Mouse (Mus musculus) hindbrain, embryonic 10.5 days (tissue): ENCODE measurements at regions not wholly inside any gene's neighbourhood (a gene's known extent, or its start where the extent isn't known, plus 50 kb on each side); places are given as distances from the start of the nearest gene placed in this dataset.
A peak's percentile ranks its signal among the peaks of the same experiment; 100 is the strongest.

Experiments used
- DNase-seq: peaks from one replicate; pipeline ENCODE4 v3.0.0-alpha.2; 2017; ENCODE audit warnings: low spot score
- H3K27ac ChIP-seq: fragments of 300-500 bp; sonication (generic); 2 replicates; pipeline ENCODE4 v1.5.1; 2016; ENCODE audit warnings: mild to moderate bottlenecking, moderate library complexity
- H3K27me3 ChIP-seq: fragments of 300-500 bp; sonication (generic); 2 replicates; pipeline ENCODE4 v1.6.1; 2016; ENCODE audit warnings: mild to moderate bottlenecking; ENCODE audit not compliant: poor library complexity, insufficient read depth, severe bottlenecking
- H3K36me3 ChIP-seq: fragments of 300-500 bp; sonication (generic); 2 replicates; pipeline ENCODE4 v1.6.1; 2016; ENCODE audit warnings: mild to moderate bottlenecking, moderate library complexity
- H3K4me1 ChIP-seq: fragments of 300-500 bp; sonication (generic); replicated peaks from 2 replicates; pipeline ENCODE4 v1.6.1; 2016; ENCODE audit warnings: mild to moderate bottlenecking
- H3K4me3 ChIP-seq: fragments of 300-500 bp; sonication (generic); 2 replicates; pipeline ENCODE4 v1.5.1; 2016; ENCODE audit warnings: mild to moderate bottlenecking, moderate library complexity
- H3K9me3 ChIP-seq: fragments of 300-500 bp; sonication (generic); 2 replicates; pipeline ENCODE4 v1.6.1; 2016; ENCODE audit warnings: mild to moderate bottlenecking, moderate library complexity
- WGBS: fragments of 180-500 bp; shearing (Covaris S2); methylation state at CpG from one replicate; pipeline ENCODE4 v1.1.7; 2016; 5-methylcytosine and 5-hydroxymethylcytosine counted together

DNA sequence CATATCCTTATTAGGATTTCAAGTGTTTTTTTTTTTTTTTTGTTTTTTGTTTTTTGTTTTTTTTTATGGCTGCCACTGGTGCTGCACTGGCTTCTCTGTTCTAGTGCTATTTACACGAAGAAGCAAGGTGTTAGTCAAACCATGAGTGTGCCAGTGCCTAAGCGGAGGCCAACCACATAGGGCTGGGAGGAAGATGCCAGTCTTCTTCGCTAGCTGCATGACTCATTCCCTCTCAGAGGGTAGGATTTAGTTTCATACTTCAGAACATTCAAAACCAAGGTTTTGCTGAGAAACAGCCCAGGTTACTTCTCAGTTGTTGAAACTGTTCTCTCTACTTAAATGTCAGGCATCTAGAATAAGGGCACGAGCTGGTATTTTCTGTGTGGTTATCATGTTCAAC is 72.6 kb downstream of the Icos start:
- no peaks in the 10 kb centered on the region for H3K9me3 ChIP-seq
- H3K4me3 ChIP-seq = no peak overlapping the region
- H3K36me3 ChIP-seq = no peaks in the 10 kb centered on the region
- no peaks in the 10 kb centered on the region for H3K27me3 ChIP-seq
- no peaks in the 10 kb centered on the region for H3K4me1 ChIP-seq
- WGBS = 91% methylated on average over 4 of the region's 4 CpGs
- no peak for DNase-seq
- no peak overlapping the region for H3K27ac ChIP-seq

GRCm38 (mm10) chr1:61053676-61054075 is 75.9 kb downstream of the Icos start:
- DNase-seq = no peak
- WGBS = 39% methylated on average over 1 of the region's 1 CpGs
- Histone ChIP-seq H3K4me1 (no peaks in the 10 kb centered on the region), H3K36me3 (no peaks in the 10 kb centered on the region), H3K27ac (no peak overlapping the region), H3K4me3 (no peak overlapping the region), H3K9me3 (no peaks in the 10 kb centered on the region), H3K27me3 (no peaks in the 10 kb centered on the region)

DNA sequence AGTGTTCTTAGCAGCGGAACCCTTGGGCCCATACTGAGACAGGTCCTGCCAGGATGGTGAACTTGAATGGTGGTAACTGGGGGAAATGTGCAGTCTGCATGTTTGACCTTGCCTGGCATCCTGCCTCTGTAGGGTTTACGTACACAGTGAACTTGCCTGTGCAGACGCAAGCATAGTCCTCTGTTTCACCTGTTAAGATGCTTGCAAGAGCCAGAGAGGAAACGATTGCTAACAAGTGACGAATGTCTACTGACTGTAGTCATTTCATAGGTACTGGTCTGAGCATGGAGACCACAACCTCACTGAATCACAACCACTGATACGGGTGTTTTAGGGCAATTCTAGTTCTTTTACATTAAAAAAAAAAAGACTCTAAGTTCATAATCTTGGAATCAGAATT is 76.7 kb downstream of the Icos start:
- Histone ChIP-seq H3K27me3 (no peaks in the 10 kb centered on the region), H3K4me1 (no peaks in the 10 kb centered on the region), H3K27ac (no peak overlapping the region), H3K9me3 (no peaks in the 10 kb centered on the region), H3K4me3 (no peak overlapping the region), H3K36me3 (no peaks in the 10 kb centered on the region)
- DNase-seq = no peak
- 91% methylated on average over 6 of the region's 6 CpGs for WGBS

DNA sequence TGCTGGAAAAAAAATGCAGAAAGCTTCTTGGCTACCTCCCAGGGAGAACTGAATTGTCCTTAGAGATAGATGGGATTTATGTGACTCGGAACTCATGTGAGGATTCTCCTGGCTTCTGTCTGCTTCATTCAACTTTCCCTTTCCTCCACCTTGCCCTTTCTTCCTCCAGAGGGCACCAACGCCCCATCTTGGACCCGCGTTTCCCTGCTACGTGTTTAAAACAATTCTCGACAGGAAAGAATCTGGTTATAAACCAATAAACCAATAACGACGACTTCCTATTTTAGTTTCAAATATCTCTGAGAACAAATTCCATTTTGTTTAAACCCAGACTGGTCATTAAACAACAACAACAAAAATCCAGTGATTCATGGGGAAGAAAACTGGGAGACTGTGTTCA is 77.4 kb downstream of the Icos start:
- 12% methylated on average over 8 of the region's 8 CpGs for WGBS
- no peaks in the 10 kb centered on the region for H3K4me1 ChIP-seq
- no peaks in the 10 kb centered on the region for H3K27me3 ChIP-seq
- no peak overlapping the region for H3K27ac ChIP-seq
- no peaks in the 10 kb centered on the region for H3K36me3 ChIP-seq
- H3K4me3 ChIP-seq = no peak overlapping the region
- H3K9me3 ChIP-seq = no peaks in the 10 kb centered on the region
- DNase-seq = peak; percentile 65

DNA sequence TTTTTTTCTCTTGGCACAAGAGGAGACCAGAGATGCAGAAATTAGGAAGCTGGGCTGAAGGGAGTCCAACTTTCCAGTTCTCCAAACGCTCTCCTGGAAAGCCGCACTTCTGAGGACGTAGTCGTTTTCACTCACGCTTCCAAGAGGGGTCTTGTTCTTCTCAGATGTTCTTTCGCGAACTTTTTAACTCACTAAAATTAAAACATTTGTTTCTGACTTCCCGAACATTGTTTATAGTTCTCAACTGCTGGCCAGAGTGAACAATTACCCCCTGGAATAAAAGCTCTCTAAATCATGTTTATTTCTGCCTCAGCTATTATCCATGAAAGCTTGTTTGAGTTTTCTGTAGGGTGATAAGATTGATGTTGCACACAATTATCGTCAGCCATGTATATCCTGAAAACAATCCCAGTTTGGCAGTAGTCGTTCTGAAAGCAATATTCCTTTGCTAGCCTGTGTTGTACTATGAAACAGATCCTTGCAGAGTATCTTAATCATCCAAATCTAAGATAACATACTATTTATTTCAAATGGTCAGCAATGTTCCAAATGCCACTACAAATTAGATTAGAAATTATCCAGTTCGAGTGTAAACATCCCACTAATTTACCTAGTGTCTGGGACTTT is 82.3 kb downstream of the Icos start:
- Histone ChIP-seq H3K9me3 (no peaks in the 10 kb centered on the region), H3K4me1 (no peaks in the 10 kb centered on the region), H3K27me3 (no peaks in the 10 kb centered on the region), H3K4me3 (no peak overlapping the region), H3K36me3 (no peaks in the 10 kb centered on the region), H3K27ac (no peak overlapping the region)
- 84% methylated on average over 11 of the region's 11 CpGs for WGBS
- no peak for DNase-seq

DNA sequence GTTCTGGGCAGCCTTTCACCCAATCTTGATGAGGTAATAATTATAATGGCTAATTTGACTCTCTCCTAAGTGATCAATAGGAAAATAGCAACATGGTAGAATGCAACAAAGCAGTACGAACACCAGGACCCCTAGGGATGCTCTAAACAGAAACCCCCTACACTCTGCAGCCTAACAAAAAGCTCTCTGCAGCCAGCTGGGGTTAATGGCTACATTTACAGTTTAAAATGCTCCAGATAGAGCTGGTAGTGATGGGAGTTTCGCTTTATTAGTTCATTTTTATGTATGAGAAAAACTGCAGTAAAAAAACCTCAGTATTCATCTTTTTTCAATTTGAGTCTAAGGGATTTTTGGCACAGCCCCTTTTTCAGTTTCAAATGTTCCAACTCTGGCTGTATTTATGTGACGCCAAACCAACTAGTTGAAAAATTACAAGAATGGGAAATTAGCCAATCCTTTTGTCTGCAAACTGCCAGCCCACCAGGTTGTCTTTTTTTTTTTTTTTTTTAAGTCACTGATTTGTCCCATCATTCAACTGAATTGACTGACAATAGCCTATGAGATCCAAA is 84.2 kb downstream of the Icos start:
- no peaks in the 10 kb centered on the region for H3K9me3 ChIP-seq
- H3K27me3 ChIP-seq = no peaks in the 10 kb centered on the region
- H3K36me3 ChIP-seq = no peaks in the 10 kb centered on the region
- H3K4me3 ChIP-seq = no peak overlapping the region
- H3K27ac ChIP-seq = no peak overlapping the region
- DNase-seq = no peak
- 55% methylated on average over 3 of the region's 3 CpGs for WGBS
- no peaks in the 10 kb centered on the region for H3K4me1 ChIP-seq

- Histone ChIP-seq H3K4me3 (no peak overlapping the region), H3K4me1 (no peaks in the 10 kb centered on the region), H3K27ac (no peak overlapping the region), H3K27me3 (no peaks in the 10 kb centered on the region), H3K36me3 (no peaks in the 10 kb centered on the region), H3K9me3 (no peaks in the 10 kb centered on the region)
- 89% methylated on average over 6 of the region's 6 CpGs for WGBS
- DNase-seq = no peak
Observed at GRCm38 (mm10) chr1:61068112-61068511, 90.4 kb downstream of the Icos start.

GRCm38 (mm10) chr1:61074127-61074526 is 96.4 kb downstream of the Icos start:
- Histone ChIP-seq H3K4me1 (no peaks in the 10 kb centered on the region), H3K27me3 (no peaks in the 10 kb centered on the region), H3K36me3 (no peaks in the 10 kb centered on the region), H3K27ac (no peak overlapping the region), H3K4me3 (no peak overlapping the region), H3K9me3 (no peaks in the 10 kb centered on the region)
- WGBS = 63% methylated on average over 2 of the region's 2 CpGs
- DNase-seq = no peak

GRCm38 (mm10) chr1:61075335-61075734 is 97.6 kb downstream of the Icos start:
- Histone ChIP-seq H3K9me3 (no peaks in the 10 kb centered on the region), H3K27me3 (no peaks in the 10 kb centered on the region), H3K4me1 (no peaks in the 10 kb centered on the region), H3K4me3 (no peak overlapping the region), H3K27ac (no peak overlapping the region), H3K36me3 (no peaks in the 10 kb centered on the region)
- WGBS = 94% methylated on average over 1 of the region's 1 CpGs
- DNase-seq = no peak

- H3K9me3 ChIP-seq = no peaks in the 10 kb centered on the region
- no peak for DNase-seq
- no peaks in the 10 kb centered on the region for H3K36me3 ChIP-seq
- H3K4me1 ChIP-seq = no peaks in the 10 kb centered on the region
- no peaks in the 10 kb centered on the region for H3K27me3 ChIP-seq
- H3K27ac ChIP-seq = no peak overlapping the region
- H3K4me3 ChIP-seq = no peak overlapping the region
Observed at GRCm38 (mm10) chr1:61084732-61085131, 107.0 kb downstream of the Icos start.

DNA sequence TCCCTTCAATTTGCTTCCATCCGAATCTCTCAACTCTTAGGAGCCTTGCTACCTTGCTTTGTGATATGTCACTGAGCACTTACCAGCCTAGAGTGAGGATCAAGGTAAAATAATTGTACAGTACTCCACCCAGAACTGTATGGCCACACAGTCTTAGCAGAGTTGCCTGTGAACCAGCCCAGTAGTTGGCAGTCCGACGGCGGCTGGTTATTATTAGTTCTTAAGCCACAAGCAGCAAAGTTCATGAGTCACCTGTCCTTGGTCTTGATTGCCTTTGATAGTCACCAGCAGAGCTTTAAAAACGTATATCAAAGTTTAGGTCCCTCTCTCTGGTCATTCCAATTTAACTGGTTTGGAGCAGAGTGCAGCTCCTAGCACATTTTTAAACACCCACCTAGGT is 109.1 kb downstream of the Icos start:
- no peak overlapping the region for H3K4me3 ChIP-seq
- H3K4me1 ChIP-seq = 0 out of 2 replicates have a peak, but pooled peaks cover 5% of the 10 kb centered on the region
- H3K27me3 ChIP-seq = no peaks in the 10 kb centered on the region
- H3K9me3 ChIP-seq = no peaks in the 10 kb centered on the region
- DNase-seq = no peak
- whole genome bisulfite sequencing = 88% methylated on average over 5 of the region's 5 CpGs
- H3K27ac ChIP-seq = no peak overlapping the region
- H3K36me3 ChIP-seq = no peaks in the 10 kb centered on the region

DNA sequence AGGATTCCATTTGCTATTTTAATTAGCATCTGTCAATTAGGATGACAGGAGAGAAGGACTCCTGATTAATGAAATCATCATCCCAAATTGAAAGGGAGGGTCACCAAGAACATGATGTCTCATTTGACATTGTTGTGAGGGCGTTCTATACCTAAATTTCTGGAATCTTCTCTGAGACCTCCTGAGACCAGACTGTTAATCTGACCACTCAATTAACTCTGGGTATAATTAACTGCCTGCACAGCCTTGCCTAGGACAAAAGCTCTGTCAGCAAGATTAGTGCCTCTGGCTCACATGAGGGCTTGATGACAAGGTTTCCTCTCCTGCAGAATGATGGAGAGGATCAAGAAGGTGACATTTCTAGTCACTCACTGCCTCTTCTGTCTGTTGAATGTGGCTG is 113.1 kb downstream of the Icos start:
- no peak for DNase-seq
- Histone ChIP-seq H3K9me3 (no peaks in the 10 kb centered on the region), H3K27ac (no peak overlapping the region), H3K36me3 (no peaks in the 10 kb centered on the region), H3K4me1 (peaks cover 12% of the 10 kb centered on the region), H3K27me3 (no peaks in the 10 kb centered on the region), H3K4me3 (no peak overlapping the region)
- WGBS = 77% methylated on average over 1 of the region's 1 CpGs

GRCm38 (mm10) chr1:61095481-61096165 is 117.9 kb downstream of the Icos start:
- Histone ChIP-seq H3K27me3 (no peaks in the 10 kb centered on the region), H3K4me1 (peaks cover 19% of the 10 kb centered on the region), H3K4me3 (no peak overlapping the region), H3K36me3 (no peaks in the 10 kb centered on the region), H3K9me3 (no peaks in the 10 kb centered on the region), H3K27ac (no peak overlapping the region)
- DNase-seq = no peak
